Mouse (Mus musculus) CH12.LX (cell line): Measurements from ENCODE around the gene Vmn1r188. TPM values are rescaled to one million over a fixed set of nuclear protein-coding genes. Genes with fewer than 3 reads are reported as not detected.
A peak's percentile ranks its signal among the peaks of the same experiment; 100 is the strongest.

Experiments used
- DNase-seq: peaks from one replicate; pipeline ENCODE4 v3.0.0-alpha.2; 2013; ENCODE audit errors: extremely low read depth
- H3K27ac ChIP-seq: 2 replicates; pipeline ENCODE4 v1.5.1; 2012; ENCODE audit warnings: low read depth, mild to moderate bottlenecking, control low read depth, moderate library complexity; ENCODE audit not compliant: insufficient read depth
- H3K27me3 ChIP-seq: replicated peaks from 2 replicates; pipeline ENCODE3; 2012; ENCODE audit warnings: inconsistent platforms
- H3K36me3 ChIP-seq, 2 experiments: replicated peaks in 1 of 2; 2 replicates each; pipeline versions ENCODE3 to v1.6.1; 2012; ENCODE audit warnings: inconsistent platforms in 1 of 2, low read length in 1 of 2, mild to moderate bottlenecking in 1 of 2, mixed read lengths in 1 of 2, moderate library complexity in 1 of 2; ENCODE audit not compliant: control insufficient read depth in 1 of 2, insufficient read depth in 1 of 2
- H3K4me1 ChIP-seq, 2 experiments: 2 replicates each; pipeline ENCODE4 v1.6.1; 2012; ENCODE audit warnings: inconsistent platforms in 1 of 2, moderate library complexity in 1 of 2; ENCODE audit not compliant: insufficient read depth in 2 of 2, control insufficient read depth in 1 of 2
- H3K4me2 ChIP-seq: 2 replicates; pipeline ENCODE4 v1.6.1; 2012; ENCODE audit warnings: low read depth, mild to moderate bottlenecking, control low read depth; ENCODE audit not compliant: poor library complexity, insufficient read depth, severe bottlenecking
- H3K4me3 ChIP-seq, 3 experiments: fragments of 150-350 bp in 1 of 3; sonication (generic) in 1 of 3; replicated peaks in 1 of 3; 2 replicates each; pipeline versions ENCODE3 to v1.5.1; 2011 to 2012; ENCODE audit warnings: low read depth in 2 of 3, low read length in 2 of 3, mild to moderate bottlenecking in 2 of 3, moderate library complexity in 2 of 3, control low read depth in 1 of 3, improper control_type of control experiment in 1 of 3, inconsistent platforms in 1 of 3, mixed read lengths in 1 of 3; ENCODE audit not compliant: poor library complexity in 1 of 3
- H3K79me2 ChIP-seq: replicated peaks from 2 replicates; pipeline ENCODE4 v1.6.1; 2012; ENCODE audit warnings: mild to moderate bottlenecking, moderate library complexity; ENCODE audit not compliant: control insufficient read depth, poor library complexity, insufficient read depth, severe bottlenecking; ENCODE audit errors: extremely low read depth
- H3K9ac ChIP-seq: 2 replicates; pipeline ENCODE4 v1.6.1; 2012; ENCODE audit warnings: low read depth, mild to moderate bottlenecking, control low read depth, moderate library complexity; ENCODE audit not compliant: insufficient read depth
- H3K9me3 ChIP-seq: replicated peaks from 2 replicates; pipeline ENCODE3; 2012; ENCODE audit warnings: low read length, inconsistent platforms, mixed read lengths
- CHD1 ChIP-seq: IDR thresholded peaks from 2 replicates; pipeline ENCODE4 v1.6.1; 2012; ENCODE audit warnings: low read depth, low read length, improper control_type of control experiment, inconsistent platforms
- CHD2 ChIP-seq: IDR thresholded peaks from 2 replicates; pipeline ENCODE4 v1.6.1; 2011; ENCODE audit warnings: low read length, improper control_type of control experiment
- CTCF ChIP-seq, 2 experiments: IDR thresholded peaks in 1 of 2; conservative IDR thresholded peaks in 1 of 2; 2 replicates each; pipeline ENCODE4 v1.5.1; 2011 to 2012; ENCODE audit warnings: low read depth in 2 of 2, low read length in 2 of 2, improper control_type of control experiment in 1 of 2, inconsistent platforms in 1 of 2, mild to moderate bottlenecking in 1 of 2, moderate library complexity in 1 of 2
- ELF1 ChIP-seq: IDR thresholded peaks from 2 replicates; pipeline ENCODE4 v1.6.1; 2014; ENCODE audit warnings: low read depth, mild to moderate bottlenecking, inconsistent platforms, low read length, improper control_type of control experiment
- ETS1 ChIP-seq: conservative IDR thresholded peaks from 2 replicates; pipeline ENCODE4 v1.6.1; 2012; ENCODE audit warnings: low read depth, mild to moderate bottlenecking, inconsistent platforms, low read length, improper control_type of control experiment, moderate library complexity
- HCFC1 ChIP-seq: IDR thresholded peaks from 2 replicates; pipeline ENCODE4 v1.6.1; 2012; ENCODE audit warnings: low read depth, mild to moderate bottlenecking, inconsistent platforms, low read length, improper control_type of control experiment
- IRF4 ChIP-seq: IDR thresholded peaks from 2 replicates; pipeline ENCODE4 v1.6.1; 2014; ENCODE audit warnings: low read depth, mild to moderate bottlenecking, inconsistent platforms, low read length, improper control_type of control experiment
- JUND ChIP-seq: conservative IDR thresholded peaks from 2 replicates; pipeline ENCODE4 v1.6.1; 2011; ENCODE audit warnings: low read depth, low read length, improper control_type of control experiment
- MAFK ChIP-seq: IDR thresholded peaks from 2 replicates; pipeline ENCODE4 v1.6.1; 2011; ENCODE audit warnings: low read length, improper control_type of control experiment; ENCODE audit not compliant: insufficient replicate concordance
- MAX ChIP-seq: IDR thresholded peaks from 2 replicates; pipeline ENCODE4 v1.6.1; 2011; ENCODE audit warnings: low read length, improper control_type of control experiment
- MEF2A ChIP-seq: IDR thresholded peaks from 2 replicates; pipeline ENCODE4 v1.6.1; 2014; ENCODE audit warnings: low read depth, mild to moderate bottlenecking, inconsistent platforms, low read length, improper control_type of control experiment, borderline replicate concordance
- PAX5 ChIP-seq: IDR thresholded peaks from 2 replicates; pipeline ENCODE4 v1.6.1; 2012; ENCODE audit warnings: low read length, inconsistent platforms, mixed read lengths
- POLR2A ChIP-seq: IDR thresholded peaks from 2 replicates; pipeline ENCODE4 v1.6.1; 2011; ENCODE audit warnings: low read depth, mild to moderate bottlenecking, improper control_type of control experiment, low read length
- POLR2AphosphoS2 ChIP-seq: IDR thresholded peaks from 2 replicates; pipeline ENCODE4 v1.6.1; 2011; ENCODE audit warnings: low read depth, low read length, improper control_type of control experiment
- RCOR1 ChIP-seq: conservative IDR thresholded peaks from 2 replicates; pipeline ENCODE4 v1.6.1; 2012; ENCODE audit warnings: low read depth, mild to moderate bottlenecking, inconsistent platforms, low read length, improper control_type of control experiment
- SMC3 ChIP-seq: IDR thresholded peaks from 2 replicates; pipeline ENCODE4 v1.6.1; 2011; ENCODE audit warnings: low read depth, low read length, improper control_type of control experiment
- TBP ChIP-seq: conservative IDR thresholded peaks from 2 replicates; pipeline ENCODE4 v1.6.1; 2011; ENCODE audit warnings: low read depth, low read length, improper control_type of control experiment
- TCF12 ChIP-seq: IDR thresholded peaks from 2 replicates; pipeline ENCODE4 v1.6.1; 2014; ENCODE audit warnings: low read depth, mild to moderate bottlenecking, inconsistent platforms, low read length, improper control_type of control experiment
- UBTF ChIP-seq: IDR thresholded peaks from 2 replicates; pipeline ENCODE4 v1.6.1; 2012; ENCODE audit warnings: low read depth, mild to moderate bottlenecking, inconsistent platforms, low read length, improper control_type of control experiment, moderate library complexity
- USF1 ChIP-seq: IDR thresholded peaks from 2 replicates; pipeline ENCODE4 v1.6.1; 2014; ENCODE audit warnings: low read depth, mild to moderate bottlenecking, inconsistent platforms, low read length, improper control_type of control experiment
- ZNF384 ChIP-seq: IDR thresholded peaks from 2 replicates; pipeline ENCODE4 v1.6.1; 2012; ENCODE audit warnings: low read depth, low read length, improper control_type of control experiment, inconsistent platforms
- dilution Hi-C: fragments of 300-500 bp; cut with MboI; formaldehyde crosslinking; loops from 2 replicates; pipeline ENCODE4 v1.14.3; 2020; ENCODE audit warnings: low sequenced_read_pairs; ENCODE audit not compliant: extremely low pct_unique_long_range_greater_than_20kb, extremely low pct_ligation_motif_present
- in situ Hi-C: fragments of 300-500 bp; cut with MboI; formaldehyde crosslinking; loops from 3 replicates; pipeline ENCODE4 v1.14.3; 2019; ENCODE audit warnings: low sequenced_read_pairs, low pct_ligation_motif_present, low pct_unique_long_range_greater_than_20kb, mixed read lengths
- polyA plus RNA-seq: library from polyadenylated mRNA; unstranded; fragments of >175 nt; gene quantifications from 2 replicates; pipeline ENCODE4 v1.2.1, GENCODE M21; 2012; ENCODE audit warnings: low read depth; ENCODE audit not compliant: insufficient read length
- total RNA-seq, 2 experiments: library from RNA; depleted of rRNA; stranded (reverse); fragments of 300-350 nt in 1 of 2; fragments of >200 nt in 1 of 2; gene quantifications; 2 replicates each; pipeline ENCODE4 v1.2.3; 2012 to 2014

Vmn1r188 gene
- total and polyA plus RNA-seq, 3 experiments, result not detected

GRCm38 (mm10) chr13:22036149-22036956, 47.9 kb upstream of the Vmn1r188 start (continued):
- TF ChIP-seq MAFK (peak; percentile 13; the same call in 1 of the 2 replicates), POLR2AphosphoS2 (peak; percentile 100), CTCF (conservative IDR thresholded peaks at IDR 0.05 in 1 of 2, IDR thresholded peaks at IDR 0.05 in 1 of 2; ENCODE audit: low read depth in 2 of 2, low read length in 2 of 2) (no peak), HCFC1 (no peak), TCF12 (no peak; the same call in 1 of the 2 replicates), ETS1 (no peak), RCOR1 (peak; percentile 91), PAX5 (no peak), JUND (no peak), USF1 (no peak), CHD2 (peak; percentile 83), IRF4 (no peak), MEF2A (no peak), ELF1 (no peak), SMC3 (no peak; the same call in 1 of the 2 replicates), POLR2A (peak; percentile 85), MAX (no peak), UBTF (peak; percentile 98; the same call in 1 of the 2 replicates)

- Histone ChIP-seq H3K4me1 (peaks cover 0 to 35% of the 10 kb centered on the region in 2 experiments; a peak in 2 of 4 replicates), H3K27me3 (no peaks in the 10 kb centered on the region), H3K9me3 (no peaks in the 10 kb centered on the region), H3K27ac (peak overlapping the region; percentile 86; the same call in 1 of the 2 replicates), H3K4me2 (peak overlapping the region; percentile 65), H3K79me2 (no peaks in the 10 kb centered on the region), H3K36me3 (no peaks in the 10 kb centered on the region), H3K9ac (peak overlapping the region; percentile 69; the same call in 1 of the 2 replicates), H3K4me3 (no peak overlapping the region)
- in situ Hi-C loops (loop anchor here (10.0 to 25.0 kb wide), 3 partner anchors 292 to 1725 kb away; partner anchors contain the start of genes Hist1h1a, Hist1h2ab, Hist1h3a and Hist1h3b), dilution Hi-C loops (no loop called here)
- no peak for DNase-seq
- TF ChIP-seq CHD2 (no peak), CHD1 (peak; percentile 14; the same call in 1 of the 2 replicates), TBP (0 out of 2 replicates have a peak, but pooled peaks have one; percentile 8), PAX5 (no peak), ZNF384 (0 out of 2 replicates have a peak, but pooled peaks have one; percentile 29), HCFC1 (no peak)
These were observed 47.3 kb upstream of the Vmn1r188 start for GRCm38 (mm10) chr13:22036986-22037385.
